Mouse (Mus musculus) stomach, postnatal 0 days (tissue): ENCODE data around the gene Tigd3. TPM values are rescaled to one million over a fixed set of nuclear protein-coding genes. Genes with fewer than 3 reads are reported as not detected.

Experiments used
- ATAC-seq: fragments of 200-750 bp; cut with Nextera tagmentation; 2 replicates; pipeline ENCODE4 v1.8.0; 2017; ENCODE audit not compliant: low FRiP score, low TSS enrichment
- DNase-seq: peaks from one replicate; pipeline ENCODE4 v3.0.0-alpha.2; 2016; ENCODE audit warnings: low spot score
- H3K27ac ChIP-seq: fragments of 300-500 bp; sonication (generic); replicated peaks from 2 replicates; pipeline ENCODE4 v1.5.1; 2014; ENCODE audit warnings: mild to moderate bottlenecking, control low read depth
- H3K27me3 ChIP-seq: fragments of 300-500 bp; sonication (generic); 2 replicates; pipeline ENCODE4 v1.6.1; 2014; ENCODE audit warnings: low read length; ENCODE audit not compliant: control insufficient read depth, insufficient read depth
- H3K36me3 ChIP-seq: fragments of 300-500 bp; sonication (generic); 2 replicates; pipeline ENCODE4 v1.6.1; 2014; ENCODE audit warnings: low read length, mixed read lengths; ENCODE audit not compliant: control insufficient read depth, insufficient read depth
- H3K4me1 ChIP-seq: fragments of 300-500 bp; sonication (generic); replicated peaks from 2 replicates; pipeline ENCODE4 v1.6.1; 2014; ENCODE audit warnings: antibody characterized with exemption; ENCODE audit not compliant: control insufficient read depth, insufficient read depth
- H3K4me2 ChIP-seq: fragments of 300-500 bp; sonication (generic); replicated peaks from 2 replicates; pipeline ENCODE4 v1.6.1; 2014; ENCODE audit warnings: low read depth, mild to moderate bottlenecking, control low read depth, moderate library complexity
- H3K4me3 ChIP-seq: fragments of 300-500 bp; sonication (generic); 2 replicates; pipeline ENCODE4 v1.5.1; 2014; ENCODE audit warnings: low read depth, low read length, control low read depth
- H3K9ac ChIP-seq: fragments of 300-500 bp; sonication (generic); 2 replicates; pipeline ENCODE4 v1.6.1; 2014; ENCODE audit warnings: mild to moderate bottlenecking, low read length, control low read depth, mixed read lengths
- H3K9me3 ChIP-seq: fragments of 300-500 bp; sonication (generic); 2 replicates; pipeline ENCODE4 v1.6.1; 2016; ENCODE audit warnings: low read length; ENCODE audit not compliant: control insufficient read depth
- CTCF ChIP-seq: IDR thresholded peaks from 2 replicates; pipeline ENCODE4 v1.5.1; 2016; ENCODE audit warnings: antibody characterized with exemption, low read depth, mild to moderate bottlenecking, moderate library complexity
- EP300 ChIP-seq: optimal IDR thresholded peaks from 2 replicates; pipeline ENCODE3; 2016; ENCODE audit warnings: antibody characterized with exemption
- WGBS: fragments of 180-500 bp; shearing (Covaris S2); extraction: QIAGEN DNeasy Blood & Tissue Kit; methylation state at CpG from one replicate; pipeline ENCODE4 v1.1.7; 2014; 5-methylcytosine and 5-hydroxymethylcytosine counted together
- polyA plus RNA-seq: library from polyadenylated mRNA; unstranded; fragments of >200 nt; fragmentation: Nextera tagmentation; extraction: Ambion mirVana; gene quantifications from 2 replicates; pipeline ENCODE4 v1.2.1, GENCODE M21; 2015

Gene Tigd3
- polyA plus RNA-seq, 1 experiment from 2014 or later = 1.0 TPM

GRCm38 (mm10) chr19:5938516-5938915 lies 44.6 kb upstream of the Tigd3 start:
- no peak overlapping the region for H3K4me3 ChIP-seq
- no peak overlapping the region for H3K27ac ChIP-seq
- no peak for ATAC-seq
- peaks cover 18% of the 10 kb centered on the region for H3K4me1 ChIP-seq
- H3K36me3 ChIP-seq = no peaks in the 10 kb centered on the region; the same call in 1 of the 2 replicates
- WGBS = 73% methylated on average over 6 of the region's 6 CpGs
- H3K27me3 ChIP-seq = no peaks in the 10 kb centered on the region
- no peak overlapping the region for H3K4me2 ChIP-seq
- no peak overlapping the region for H3K9ac ChIP-seq
- TF ChIP-seq EP300 (no peak), CTCF (no peak)
- H3K9me3 ChIP-seq = no peaks in the 10 kb centered on the region
- DNase-seq = no peak

DNA sequence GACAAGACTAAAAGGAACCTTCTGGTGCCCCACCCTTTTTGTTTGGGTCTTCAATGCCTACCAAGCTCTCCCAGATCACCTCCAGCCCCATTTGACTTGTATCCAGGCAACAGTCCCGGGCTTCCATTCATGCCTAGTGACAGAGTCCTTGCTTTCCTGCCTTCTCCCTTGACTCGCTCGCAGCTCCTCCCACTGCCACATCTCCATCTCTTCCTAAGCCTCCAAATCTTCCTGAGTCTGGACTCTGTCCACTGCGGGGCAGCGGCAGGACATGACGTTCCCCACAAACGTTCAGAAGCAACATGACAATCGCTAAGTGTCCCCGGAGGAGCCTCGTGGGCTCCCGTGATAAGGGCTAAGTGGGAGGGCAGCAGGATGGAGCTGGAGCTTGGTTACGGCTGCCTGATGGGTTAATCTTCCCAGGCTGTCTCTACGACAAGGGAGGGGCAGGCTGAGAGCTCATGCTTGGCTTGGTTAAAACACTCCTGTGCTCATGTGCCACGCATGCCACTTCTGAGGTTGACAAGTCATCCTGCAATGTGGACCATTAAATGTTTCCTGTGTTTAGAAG lies 44.0 kb upstream of the Tigd3 start:
- Histone ChIP-seq H3K4me1 (peaks cover 18% of the 10 kb centered on the region), H3K27ac (peak overlapping the region; percentile 40; the same call in 1 of the 2 replicates)
- DNase-seq = no peak

GRCm38 (mm10) chr19:5937095-5937835 lies 43.3 kb upstream of the Tigd3 start:
- no peak overlapping the region; the same call in 1 of the 2 replicates for H3K27ac ChIP-seq
- H3K4me2 ChIP-seq = no peak overlapping the region
- no peaks in the 10 kb centered on the region for H3K9me3 ChIP-seq
- peaks cover 18% of the 10 kb centered on the region for H3K4me1 ChIP-seq
- no peaks in the 10 kb centered on the region for H3K27me3 ChIP-seq
- DNase-seq (no peak), ATAC-seq (no peak)
- no peak overlapping the region for H3K9ac ChIP-seq
- TF ChIP-seq CTCF (no peak), EP300 (no peak)
- H3K36me3 ChIP-seq = no peaks in the 10 kb centered on the region; the same call in 1 of the 2 replicates
- H3K4me3 ChIP-seq = no peak overlapping the region
- WGBS = 63% methylated on average over 20 of the region's 21 CpGs

More for the DNA sequence above, 44.0 kb upstream of the Tigd3 start:
- WGBS = 22% methylated on average over 14 of the region's 14 CpGs
- Histone ChIP-seq H3K36me3 (no peaks in the 10 kb centered on the region; the same call in 1 of the 2 replicates), H3K4me3 (no peak overlapping the region), H3K27me3 (no peaks in the 10 kb centered on the region), H3K4me2 (0 out of 2 replicates have a peak overlapping the region, but pooled peaks have one; percentile 15), H3K9me3 (no peaks in the 10 kb centered on the region), H3K9ac (no peak overlapping the region)
- TF ChIP-seq CTCF (no peak), EP300 (no peak)
- no peak for ATAC-seq

DNA sequence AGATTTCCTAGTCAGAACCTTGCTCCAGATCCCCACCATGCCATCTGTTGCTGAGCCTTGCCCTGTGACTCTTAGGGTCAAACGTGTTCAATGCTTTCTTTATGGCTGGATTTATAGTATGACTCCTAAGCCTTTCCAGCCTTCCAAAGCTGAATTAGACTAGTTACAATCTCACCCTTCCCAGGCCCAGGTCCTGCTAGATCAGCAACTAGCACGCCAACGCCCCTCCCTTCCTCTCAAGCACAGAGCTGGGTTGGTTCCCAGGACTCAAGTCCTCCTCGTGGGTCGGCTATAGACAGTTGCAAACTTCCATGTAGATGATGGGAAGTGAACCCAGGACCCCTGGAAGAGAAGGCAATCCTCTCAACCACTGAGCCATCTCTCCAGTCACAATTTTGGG lies 41.7 kb upstream of the Tigd3 start:
- TF ChIP-seq EP300 = no peak
- no peak for TF ChIP-seq CTCF
- Histone ChIP-seq H3K27ac (peak overlapping the region; percentile 82), H3K4me1 (peaks cover 18% of the 10 kb centered on the region), H3K36me3 (no peaks in the 10 kb centered on the region), H3K9me3 (no peaks in the 10 kb centered on the region), H3K27me3 (no peaks in the 10 kb centered on the region), H3K9ac (no peak overlapping the region), H3K4me3 (no peak overlapping the region), H3K4me2 (no peak overlapping the region)
- DNase-seq (no peak), ATAC-seq (peak; percentile 31; the same call in 1 of the 2 replicates)
- WGBS = 40% methylated on average over 5 of the region's 5 CpGs

GRCm38 (mm10) chr19:5935266-5935665 lies 41.3 kb upstream of the Tigd3 start:
- H3K27me3 ChIP-seq = no peaks in the 10 kb centered on the region
- TF ChIP-seq EP300 = no peak
- no peak for TF ChIP-seq CTCF
- H3K9me3 ChIP-seq = no peaks in the 10 kb centered on the region
- H3K36me3 ChIP-seq = no peaks in the 10 kb centered on the region
- ATAC-seq (peak; percentile 82), DNase-seq (peak; percentile 68)
- 24% methylated on average over 3 of the region's 3 CpGs for WGBS
- 0 out of 2 replicates have a peak overlapping the region, but pooled peaks have one; percentile 2 for H3K4me2 ChIP-seq
- 0 out of 2 replicates have a peak overlapping the region, but pooled peaks have one; percentile 8 for H3K9ac ChIP-seq
- H3K4me1 ChIP-seq = peaks cover 19% of the 10 kb centered on the region
- peak overlapping the region; percentile 82 for H3K27ac ChIP-seq
- H3K4me3 ChIP-seq = no peak overlapping the region
